Mouse (Mus musculus): ENCODE measurements around the gene Agbl2.

DNA sequence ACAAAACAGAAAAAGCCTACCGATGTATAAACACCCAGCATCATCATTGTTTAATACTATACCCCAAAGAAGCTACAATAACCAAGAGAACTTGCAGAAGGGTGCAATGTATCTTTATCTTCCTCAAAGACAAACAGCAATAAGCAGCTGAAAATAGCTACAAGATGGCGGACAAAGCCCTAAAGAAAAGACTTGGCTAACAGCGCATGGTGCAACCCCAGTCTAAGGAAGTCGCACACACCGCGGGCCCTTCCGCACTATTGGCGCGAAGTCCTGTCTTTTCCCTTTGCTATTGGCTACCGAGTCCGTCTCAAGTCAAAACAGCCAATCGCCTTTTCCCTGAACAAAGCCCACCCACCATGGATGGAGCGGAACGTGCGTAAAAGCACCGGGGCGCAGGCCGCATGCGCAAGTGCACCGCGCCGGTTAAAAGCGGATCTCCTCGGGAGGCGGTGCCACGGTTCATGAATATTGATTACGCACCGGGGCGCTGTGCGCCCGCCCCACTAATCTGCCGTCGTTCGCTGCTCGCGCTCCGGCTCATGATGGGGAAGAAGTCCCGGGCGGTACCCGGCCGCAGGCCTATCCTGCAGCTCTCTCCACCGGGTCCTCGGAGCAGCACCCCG lies 37.4 kb upstream of the Agbl2 start, which contains the start of gene Fnbp4:
- TF ChIP-seq CTCF (IDR thresholded peaks at IDR 0.05; ENCODE audit: low read depth) (peak; percentile 51), EP300 (IDR thresholded peaks at IDR 0.05; ENCODE audit: low read depth) (peak; percentile 37)
